Mouse (Mus musculus) myocyte (in vitro differentiated cells): ENCODE results near the gene Cdhr3. TPM values are rescaled to one million over a fixed set of nuclear protein-coding genes. Genes with fewer than 3 reads are reported as not detected.

Experiments
- H3K27me3 ChIP-seq: one replicate; pipeline ENCODE4 v1.6.1; 2011; ENCODE audit not compliant: control insufficient read depth, insufficient read depth, insufficient read length
- H3K36me3 ChIP-seq: one replicate; pipeline ENCODE4 v1.6.1; 2011; ENCODE audit not compliant: control insufficient read depth, insufficient read depth
- H3K4me2 ChIP-seq: one replicate; pipeline ENCODE4 v1.6.1; 2011; ENCODE audit warnings: low read depth, control low read depth
- H3K4me3 ChIP-seq: one replicate; pipeline ENCODE4 v1.5.1; 2011; ENCODE audit warnings: mild to moderate bottlenecking, control low read depth, moderate library complexity
- H3K79me2 ChIP-seq: one replicate; pipeline ENCODE4 v1.6.1; 2011; ENCODE audit not compliant: control insufficient read depth, insufficient read depth
- H3ac ChIP-seq: one replicate; pipeline ENCODE4 v1.6.1; 2011; ENCODE audit not compliant: control insufficient read depth, insufficient read length
- CEBPB ChIP-seq: IDR thresholded peaks from 2 replicates; pipeline ENCODE4 v1.6.1; 2011; ENCODE audit warnings: mild to moderate bottlenecking, moderate library complexity; ENCODE audit not compliant: poor library complexity, insufficient read depth, severe bottlenecking
- E2F4 ChIP-seq: IDR thresholded peaks from one replicate; pipeline ENCODE4 v1.6.1; 2011; ENCODE audit warnings: mild to moderate bottlenecking, control low read depth, moderate library complexity; ENCODE audit not compliant: insufficient read depth
- MAX ChIP-seq: IDR thresholded peaks from one replicate; pipeline ENCODE4 v1.6.1; 2011; ENCODE audit warnings: low read depth, mild to moderate bottlenecking, control low read depth
- MYOD1 ChIP-seq, 3 experiments: IDR thresholded peaks; one replicate each; pipeline ENCODE4 v1.6.1; 2011; ENCODE audit warnings: control low read depth in 2 of 3, low read depth in 2 of 3, mild to moderate bottlenecking in 2 of 3, moderate library complexity in 1 of 3; ENCODE audit not compliant: insufficient read length in 2 of 3, control insufficient read depth in 1 of 3
- MYOG ChIP-seq, 3 experiments: IDR thresholded peaks; one replicate each; pipeline ENCODE4 v1.6.1; 2011; ENCODE audit warnings: control low read depth in 2 of 3, low read depth in 2 of 3, mild to moderate bottlenecking in 2 of 3; ENCODE audit not compliant: insufficient read length in 2 of 3, control insufficient read depth in 1 of 3, insufficient read depth in 1 of 3
- POLR2A ChIP-seq: IDR thresholded peaks from one replicate; pipeline ENCODE4 v1.6.1; 2011; ENCODE audit warnings: low read depth, mild to moderate bottlenecking, control low read depth, moderate library complexity; ENCODE audit not compliant: insufficient read length
- POLR2AphosphoS2 ChIP-seq: IDR thresholded peaks from one replicate; pipeline ENCODE4 v1.6.1; 2011; ENCODE audit warnings: low read depth, control low read depth; ENCODE audit not compliant: insufficient read length
- REST ChIP-seq: IDR thresholded peaks from one replicate; pipeline ENCODE4 v1.6.1; 2011; ENCODE audit warnings: mild to moderate bottlenecking, control low read depth, moderate library complexity; ENCODE audit not compliant: insufficient read depth, insufficient read length
- SRF ChIP-seq: IDR thresholded peaks from one replicate; pipeline ENCODE4 v1.6.1; 2011; ENCODE audit warnings: low read depth; ENCODE audit not compliant: control insufficient read depth, insufficient read length
- TCF12 ChIP-seq: IDR thresholded peaks from one replicate; pipeline ENCODE4 v1.6.1; 2011; ENCODE audit warnings: mild to moderate bottlenecking, control low read depth; ENCODE audit not compliant: poor library complexity, insufficient read depth, severe bottlenecking
- TCF3 ChIP-seq: IDR thresholded peaks from one replicate; pipeline ENCODE4 v1.6.1; 2011; ENCODE audit warnings: low read depth, control low read depth; ENCODE audit not compliant: insufficient read length
- USF1 ChIP-seq: IDR thresholded peaks from one replicate; pipeline ENCODE4 v1.6.1; 2011; ENCODE audit warnings: low read depth, mild to moderate bottlenecking, control low read depth, moderate library complexity
- polyA plus RNA-seq: library from polyadenylated mRNA; unstranded; fragments of >200 nt; fragmentation: generic; extraction: Trizol; gene quantifications from one replicate; pipeline ENCODE4 v1.2.1, GENCODE M21; 2012; ENCODE audit warnings: missing spikeins

Gene Cdhr3
- polyA plus RNA-seq, 1 experiment: 0.04 TPM

GRCm38 (mm10) chr12:33110894-33111471 lies 18.3 kb upstream of the Cdhr3 start:
- no peak overlapping the region for H3ac ChIP-seq
- no peaks in the 10 kb centered on the region for H3K79me2 ChIP-seq
- no peaks in the 10 kb centered on the region for H3K27me3 ChIP-seq
- no peak overlapping the region for H3K4me3 ChIP-seq
- no peaks in the 10 kb centered on the region for H3K36me3 ChIP-seq
- TF ChIP-seq TCF3 (no peak), MAX (no peak), REST (no peak), E2F4 (no peak), USF1 (no peak), MYOG (IDR thresholded peaks at IDR 0.05; ENCODE audit: control insufficient read depth in 1 of 3, insufficient read depth in 1 of 3, insufficient read length in 2 of 3, low read depth in 2 of 3) (peak in 1 of 3 experiments; percentile 7), CEBPB (no peak), POLR2AphosphoS2 (no peak), MYOD1 (IDR thresholded peaks at IDR 0.05; ENCODE audit: control insufficient read depth in 1 of 3, insufficient read length in 2 of 3, low read depth in 2 of 3) (peak in 2 of 3 experiments; percentile 27 to 43)
- peak overlapping the region; percentile 12 for H3K4me2 ChIP-seq

- Histone ChIP-seq H3K4me3 (no peak overlapping the region), H3K79me2 (no peaks in the 10 kb centered on the region), H3K4me2 (no peak overlapping the region), H3ac (no peak overlapping the region), H3K36me3 (no peaks in the 10 kb centered on the region), H3K27me3 (no peaks in the 10 kb centered on the region)
- TF ChIP-seq CEBPB (no peak), TCF3 (no peak), MYOD1 (IDR thresholded peaks at IDR 0.05; ENCODE audit: control insufficient read depth in 1 of 3, insufficient read length in 2 of 3, low read depth in 2 of 3) (no peak), MYOG (IDR thresholded peaks at IDR 0.05; ENCODE audit: control insufficient read depth in 1 of 3, insufficient read depth in 1 of 3, insufficient read length in 2 of 3, low read depth in 2 of 3) (no peak), SRF (no peak), USF1 (no peak), TCF12 (no peak), POLR2A (no peak), REST (no peak), E2F4 (no peak)
Measured at GRCm38 (mm10) chr12:33109531-33109930, 16.9 kb upstream of the Cdhr3 start.

GRCm38 (mm10) chr12:33106438-33107167 lies 13.9 kb upstream of the Cdhr3 start:
- H3K79me2 ChIP-seq: no peaks in the 10 kb centered on the region
- H3K27me3 ChIP-seq: no peaks in the 10 kb centered on the region
- H3K36me3 ChIP-seq: no peaks in the 10 kb centered on the region
- TF ChIP-seq USF1: no peak
- no peak for TF ChIP-seq POLR2AphosphoS2
- no peak for TF ChIP-seq TCF3
- no peak for TF ChIP-seq TCF12
- no peak for TF ChIP-seq MAX
- TF ChIP-seq SRF: no peak
- TF ChIP-seq POLR2A: no peak
- TF ChIP-seq E2F4: no peak
- no peak for TF ChIP-seq REST
- TF ChIP-seq MYOD1 (IDR thresholded peaks at IDR 0.05; ENCODE audit: control insufficient read depth in 1 of 3, insufficient read length in 2 of 3, low read depth in 2 of 3): no peak
- no peak overlapping the region for H3K4me2 ChIP-seq
- no peak overlapping the region for H3K4me3 ChIP-seq
- no peak overlapping the region for H3ac ChIP-seq

DNA sequence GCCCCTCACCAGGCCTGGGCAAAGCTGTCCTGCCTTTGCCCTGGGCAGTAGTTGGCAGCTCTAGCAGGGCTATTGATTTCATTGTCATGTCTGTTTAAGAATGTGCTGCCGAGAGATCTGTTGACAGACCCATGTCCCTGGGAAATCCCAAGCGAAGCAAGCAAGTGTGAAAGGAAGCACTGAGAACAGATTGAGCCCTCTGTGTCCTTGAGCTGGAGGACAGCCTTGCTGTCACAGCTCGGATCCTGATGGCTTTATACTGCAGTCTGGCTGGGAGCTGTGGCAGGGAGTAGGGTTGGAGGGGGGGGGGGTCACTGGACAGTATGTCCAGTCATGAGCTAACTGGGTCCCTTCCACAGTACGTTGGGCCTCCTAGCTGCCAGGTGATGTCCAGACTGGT lies 13.0 kb upstream of the Cdhr3 start:
- no peaks in the 10 kb centered on the region for H3K36me3 ChIP-seq

More for the DNA sequence above, 13.0 kb upstream of the Cdhr3 start:
- Histone ChIP-seq H3K27me3 (no peaks in the 10 kb centered on the region), H3ac (no peak overlapping the region), H3K79me2 (no peaks in the 10 kb centered on the region), H3K4me3 (no peak overlapping the region), H3K4me2 (no peak overlapping the region)
- TF ChIP-seq E2F4: no peak
- no peak for TF ChIP-seq TCF3
- no peak for TF ChIP-seq POLR2AphosphoS2
- TF ChIP-seq MYOG (IDR thresholded peaks at IDR 0.05; ENCODE audit: control insufficient read depth in 1 of 3, insufficient read depth in 1 of 3, insufficient read length in 2 of 3, low read depth in 2 of 3): no peak
- no peak for TF ChIP-seq USF1
- TF ChIP-seq MAX: no peak
- TF ChIP-seq MYOD1 (IDR thresholded peaks at IDR 0.05; ENCODE audit: control insufficient read depth in 1 of 3, insufficient read length in 2 of 3, low read depth in 2 of 3): no peak
- TF ChIP-seq POLR2A: no peak
- no peak for TF ChIP-seq SRF
- no peak for TF ChIP-seq REST
- no peak for TF ChIP-seq CEBPB
- TF ChIP-seq TCF12: no peak
